Mouse (Mus musculus) neural tube, embryonic 11.5 days (tissue): ENCODE measurements at regions not wholly inside any gene's neighbourhood (a gene's known extent, or its start where the extent isn't known, plus 50 kb on each side); places are given as distances from the start of the nearest gene placed in this dataset.

Experiments used
- ATAC-seq: fragments of 200-750 bp; cut with Nextera tagmentation; 2 replicates; pipeline ENCODE4 v1.8.0; 2017; ENCODE audit warnings: moderate number of reproducible peaks, mild to moderate bottlenecking, moderate TSS enrichment, moderate library complexity; ENCODE audit not compliant: insufficient read depth, low FRiP score, low TSS enrichment
- DNase-seq: peaks from one replicate; pipeline ENCODE4 v3.0.0-alpha.2; 2015; ENCODE audit warnings: low spot score
- H3K27ac ChIP-seq: fragments of 300-500 bp; sonication (generic); 2 replicates; pipeline ENCODE4 v1.5.1; 2014; ENCODE audit warnings: low read depth, mild to moderate bottlenecking, low read length
- H3K27me3 ChIP-seq: fragments of 300-500 bp; sonication (generic); 2 replicates; pipeline ENCODE4 v1.6.1; 2014; ENCODE audit warnings: mild to moderate bottlenecking, low read length, mixed read lengths; ENCODE audit not compliant: control insufficient read depth, insufficient read depth
- H3K36me3 ChIP-seq: fragments of 300-500 bp; sonication (generic); 2 replicates; pipeline ENCODE4 v1.6.1; 2014; ENCODE audit warnings: mild to moderate bottlenecking, low read length, moderate library complexity, mixed read lengths; ENCODE audit not compliant: control insufficient read depth, insufficient read depth
- H3K4me1 ChIP-seq: fragments of 300-500 bp; sonication (generic); 2 replicates; pipeline ENCODE4 v1.6.1; 2014; ENCODE audit warnings: low read length, mixed read lengths; ENCODE audit not compliant: control insufficient read depth, insufficient read depth
- H3K4me2 ChIP-seq: fragments of 300-500 bp; sonication (generic); 2 replicates; pipeline ENCODE4 v1.6.1; 2014; ENCODE audit warnings: low read depth, mild to moderate bottlenecking, moderate library complexity
- H3K4me3 ChIP-seq: fragments of 300-500 bp; sonication (generic); 2 replicates; pipeline ENCODE4 v1.5.1; 2014; ENCODE audit warnings: low read depth, low read length
- H3K9ac ChIP-seq: fragments of 300-500 bp; sonication (generic); 2 replicates; pipeline ENCODE4 v1.6.1; 2014; ENCODE audit warnings: mild to moderate bottlenecking, low read length
- H3K9me3 ChIP-seq: fragments of 300-500 bp; sonication (generic); 2 replicates; pipeline ENCODE4 v1.6.1; 2016; ENCODE audit warnings: low read length; ENCODE audit not compliant: control insufficient read depth
- WGBS: fragments of 180-500 bp; shearing (Covaris S2); extraction: QIAGEN DNeasy Blood & Tissue Kit; methylation state at CpG from one replicate; pipeline ENCODE4 v1.1.7; 2014; 5-methylcytosine and 5-hydroxymethylcytosine counted together

GRCm38 (mm10) chr16:27138384-27138783 is 146.9 kb upstream of the Gmnc start:
- H3K4me2 ChIP-seq: no peak overlapping the region
- ATAC-seq: no peak
- no peak overlapping the region for H3K4me3 ChIP-seq
- H3K9me3 ChIP-seq: no peaks in the 10 kb centered on the region
- H3K9ac ChIP-seq: no peak overlapping the region
- no peaks in the 10 kb centered on the region for H3K36me3 ChIP-seq
- H3K4me1 ChIP-seq: no peaks in the 10 kb centered on the region
- DNase-seq: no peak
- 89% methylated on average over 5 of the region's 5 CpGs for WGBS
- no peak overlapping the region for H3K27ac ChIP-seq
- no peaks in the 10 kb centered on the region for H3K27me3 ChIP-seq

- DNase-seq: peak; percentile 19
- no peak for ATAC-seq
- H3K36me3 ChIP-seq: no peaks in the 10 kb centered on the region
Observed at GRCm38 (mm10) chr16:27138987-27139386, 147.5 kb upstream of the Gmnc start.

GRCm38 (mm10) chr16:27140037-27140436 is 148.6 kb upstream of the Gmnc start:
- H3K9me3 ChIP-seq: no peaks in the 10 kb centered on the region
- peak; percentile 36 for DNase-seq
- H3K9ac ChIP-seq: no peak overlapping the region
- no peaks in the 10 kb centered on the region for H3K36me3 ChIP-seq
- no peaks in the 10 kb centered on the region for H3K27me3 ChIP-seq
- H3K4me2 ChIP-seq: no peak overlapping the region
- peak; percentile 61; the same call in 1 of the 2 replicates for ATAC-seq
- 10% methylated on average over 3 of the region's 3 CpGs for WGBS
- no peak overlapping the region for H3K27ac ChIP-seq
- no peak overlapping the region for H3K4me3 ChIP-seq
- no peaks in the 10 kb centered on the region for H3K4me1 ChIP-seq

More at GRCm38 (mm10) chr16:27138987-27139386, 147.5 kb upstream of the Gmnc start:
- H3K27me3 ChIP-seq: no peaks in the 10 kb centered on the region
- no peak overlapping the region for H3K4me3 ChIP-seq
- WGBS: 52% methylated on average over 1 of the region's 1 CpGs
- H3K4me1 ChIP-seq: no peaks in the 10 kb centered on the region
- no peaks in the 10 kb centered on the region for H3K9me3 ChIP-seq
- H3K9ac ChIP-seq: no peak overlapping the region
- H3K27ac ChIP-seq: no peak overlapping the region
- no peak overlapping the region for H3K4me2 ChIP-seq

GRCm38 (mm10) chr16:27155805-27156204 is 151.5 kb upstream of the Ostn start:
- Histone ChIP-seq H3K9me3 (no peaks in the 10 kb centered on the region), H3K4me3 (no peak overlapping the region), H3K27me3 (no peaks in the 10 kb centered on the region), H3K4me2 (no peak overlapping the region), H3K9ac (no peak overlapping the region), H3K27ac (no peak overlapping the region), H3K36me3 (no peaks in the 10 kb centered on the region), H3K4me1 (no peaks in the 10 kb centered on the region)
- no peak for ATAC-seq
- DNase-seq: no peak
- WGBS: 93% methylated on average over 4 of the region's 4 CpGs

- no peak overlapping the region for H3K27ac ChIP-seq
- DNase-seq (no peak), ATAC-seq (no peak)
- H3K27me3 ChIP-seq: no peaks in the 10 kb centered on the region
- 87% methylated on average over 2 of the region's 2 CpGs for WGBS
- no peaks in the 10 kb centered on the region for H3K36me3 ChIP-seq
- H3K9me3 ChIP-seq: no peaks in the 10 kb centered on the region
- no peaks in the 10 kb centered on the region for H3K4me1 ChIP-seq
- H3K9ac ChIP-seq: no peak overlapping the region
- H3K4me3 ChIP-seq: no peak overlapping the region
- no peak overlapping the region for H3K4me2 ChIP-seq
Observed at GRCm38 (mm10) chr16:27195650-27196049, 111.6 kb upstream of the Ostn start.
